ENCODE assay signal across 8 mouse cellular contexts in the genomic region with DNA sequence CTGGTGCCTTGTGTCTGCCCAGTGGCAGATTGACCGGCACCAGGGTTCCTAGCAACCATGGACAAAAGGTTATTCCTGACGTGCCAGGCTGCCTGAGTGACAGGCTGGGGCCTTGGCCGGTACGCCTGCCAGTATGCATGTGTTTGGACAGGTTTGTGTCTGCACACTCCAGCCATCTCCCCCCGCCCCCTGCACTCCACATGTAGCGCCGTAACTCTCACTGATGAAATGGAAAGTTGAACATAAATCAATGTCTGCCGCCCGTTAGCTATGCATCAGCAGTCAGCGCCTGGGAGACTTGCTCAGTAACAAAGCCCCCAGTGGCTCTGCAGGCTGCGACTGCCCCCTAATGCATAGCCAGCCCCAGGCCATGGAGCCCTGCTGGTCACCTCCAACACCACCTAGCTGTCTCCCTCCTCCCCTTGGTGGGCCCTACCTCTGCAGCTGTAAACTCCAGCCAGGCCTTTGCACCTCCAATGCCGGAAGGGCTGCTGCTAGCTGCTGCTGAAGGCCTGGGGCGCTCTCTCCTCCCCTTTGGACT. TPM values are rescaled to one million over a fixed set of nuclear protein-coding genes. Genes with fewer than 3 reads are reported as not detected.
DNase-seq lines count a peak whose midpoint lies in the region; ATAC-seq and TF ChIP-seq lines count a peak whose summit lies in the region.

No protein-coding gene starts in this region.

- no peaks in the 10 kb centered on the region for H3K27me3 ChIP-seq in embryonic facial prominence, embryonic 10.5 days (replicated peaks; ENCODE audit: low read depth, poor library complexity, severe bottlenecking)
- no peaks in the 10 kb centered on the region for H3K27me3 ChIP-seq in hindbrain, embryonic 13.5 days
- no peaks in the 10 kb centered on the region for H3K27me3 ChIP-seq in limb, embryonic 14.5 days (ENCODE audit: control insufficient read depth, insufficient read depth, low read length)

- peak overlapping the region; percentile 51; the same call in 1 of the 2 replicates for H3K9ac ChIP-seq in hindbrain, embryonic 13.5 days
- peak overlapping the region; percentile 17; the same call in 1 of the 2 replicates for H3K9ac ChIP-seq in limb, embryonic 14.5 days (ENCODE audit: low read depth, low read length, severe bottlenecking)

- ATAC-seq in hindbrain, embryonic 13.5 days (ENCODE audit: low FRiP score): peak; percentile 57
- ATAC-seq in limb, embryonic 14.5 days (ENCODE audit: low FRiP score, low read depth): peak; percentile 32
- no peak for ATAC-seq in frontal cortex, adult (ENCODE audit: low TSS enrichment)

- H3K4me3 ChIP-seq in gastrocnemius, adult 2 months: no peak overlapping the region
- H3K4me3 ChIP-seq in embryonic facial prominence, embryonic 10.5 days: no peak overlapping the region
- H3K4me3 ChIP-seq in hindbrain, embryonic 13.5 days: no peak overlapping the region
- H3K4me3 ChIP-seq in limb, embryonic 14.5 days (replicated peaks; ENCODE audit: low read length): no peak overlapping the region

- H3K4me1 ChIP-seq in embryonic facial prominence, embryonic 10.5 days: peaks cover 98% of the 10 kb centered on the region
- peaks cover 97% of the 10 kb centered on the region for H3K4me1 ChIP-seq in hindbrain, embryonic 13.5 days (replicated peaks)
- peaks cover 81% of the 10 kb centered on the region for H3K4me1 ChIP-seq in limb, embryonic 14.5 days (ENCODE audit: control insufficient read depth, insufficient read depth, low read length)

- no peak for TF ChIP-seq CTCF in gastrocnemius, adult 2 months (IDR thresholded peaks at IDR 0.05)

- no peak for TF ChIP-seq POLR2A in limb, embryonic 14.5 days (IDR thresholded peaks at IDR 0.05; ENCODE audit: borderline replicate concordance, extremely low read depth, insufficient read depth, insufficient read length)

- 62% methylated on average over 13 of the region's 13 CpGs for WGBS in embryonic facial prominence, embryonic 10.5 days
- 19% methylated on average over 13 of the region's 13 CpGs for WGBS in hindbrain, embryonic 13.5 days
- 17% methylated on average over 13 of the region's 13 CpGs for WGBS in limb, embryonic 14.5 days

- H3K9me3 ChIP-seq in embryonic facial prominence, embryonic 10.5 days: no peaks in the 10 kb centered on the region
- no peaks in the 10 kb centered on the region for H3K9me3 ChIP-seq in hindbrain, embryonic 13.5 days
- H3K9me3 ChIP-seq in limb, embryonic 14.5 days (ENCODE audit: control insufficient read depth, low read length): no peaks in the 10 kb centered on the region

- no peak for DNase-seq in gastrocnemius, adult 2 months
- no peak for DNase-seq in gastrocnemius, postnatal 10 days
- DNase-seq in embryonic facial prominence, embryonic 10.5 days (ENCODE audit: low spot score): peak; percentile 42
- DNase-seq in limb, embryonic 14.5 days (ENCODE audit: low spot score): peak; percentile 63
- no peak for DNase-seq in frontal cortex, postnatal 14 days (ENCODE audit: low spot score in 2 of 2)
- no peak for DNase-seq in ovary, postnatal 10 days (ENCODE audit: low spot score)

- peak overlapping the region; percentile 16; the same call in 1 of the 2 replicates for H3K4me2 ChIP-seq in hindbrain, embryonic 13.5 days
- peak overlapping the region; percentile 23; the same call in 1 of the 2 replicates for H3K4me2 ChIP-seq in limb, embryonic 14.5 days (replicated peaks; ENCODE audit: low read depth, low read length, severe bottlenecking)

- intact Hi-C loops in gastrocnemius, adult 2 months (cut with DNase I): loop anchor here (5.0 kb wide), 1 partner anchor 36 kb away; no protein-coding TSS in a partner anchor

- peak overlapping the region; percentile 46 for H3K27ac ChIP-seq in gastrocnemius, adult 2 months
- H3K27ac ChIP-seq in embryonic facial prominence, embryonic 10.5 days (replicated peaks): peak overlapping the region; percentile 63
- H3K27ac ChIP-seq in hindbrain, embryonic 13.5 days: peak overlapping the region; percentile 81
- peak overlapping the region; percentile 81 for H3K27ac ChIP-seq in limb, embryonic 14.5 days (replicated peaks; ENCODE audit: low read depth, low read length)

- H3K36me3 ChIP-seq in embryonic facial prominence, embryonic 10.5 days (replicated peaks): peaks cover 82% of the 10 kb centered on the region
- H3K36me3 ChIP-seq in hindbrain, embryonic 13.5 days: 0 out of 2 replicates have a peak, but pooled peaks cover 2% of the 10 kb centered on the region
- peaks cover 12% of the 10 kb centered on the region for H3K36me3 ChIP-seq in limb, embryonic 14.5 days (ENCODE audit: control insufficient read depth, insufficient read depth, low read length)

RNA-seq across cellular contexts. Expression of gene Mrpl37, which starts 50.6 kb away (rescaled TPM):
- 10 to 100 TPM; 80.8 to 97.5 TPM for total RNA-seq in gastrocnemius, adult 2 months (2021)
- total RNA-seq in gastrocnemius, postnatal 10 days (2021): 10 to 100 TPM; 70.9 to 80.3 TPM
- polyA plus RNA-seq in embryonic facial prominence, embryonic 10.5 days (2016; fragmentation: Nextera tagmentation; extraction: Ambion mirVana): 129 and 136 TPM in 2 replicates
- polyA plus RNA-seq in hindbrain, embryonic 13.5 days (2015; fragmentation: Nextera tagmentation; extraction: Ambion mirVana): 76.4 and 76.6 TPM in 2 replicates
- 105 and 114 TPM in 2 replicates for polyA plus RNA-seq in limb, embryonic 14.5 days (2012; rRNA removed)
- polyA plus RNA-seq in limb, embryonic 14.5 days (2014; fragmentation: Nextera tagmentation; extraction: Ambion mirVana): 102 and 104 TPM in 2 replicates

RNA-seq across cellular contexts. Expression of gene Cyb5rl, which starts 50.7 kb away (rescaled TPM):
- 10 to 100 TPM; 16.3 to 20.1 TPM for total RNA-seq in gastrocnemius, adult 2 months (2021)
- 10 to 100 TPM; 14.9 to 17.2 TPM for total RNA-seq in gastrocnemius, postnatal 10 days (2021)
- polyA plus RNA-seq in embryonic facial prominence, embryonic 10.5 days (2016; fragmentation: Nextera tagmentation; extraction: Ambion mirVana): 8.1 and 10.4 TPM in 2 replicates
- polyA plus RNA-seq in hindbrain, embryonic 13.5 days (2015; fragmentation: Nextera tagmentation; extraction: Ambion mirVana): 4.7 and 5.4 TPM in 2 replicates
- polyA plus RNA-seq in limb, embryonic 14.5 days (2012; rRNA removed): 8.5 and 10.0 TPM in 2 replicates
- 5.4 and 7.3 TPM in 2 replicates for polyA plus RNA-seq in limb, embryonic 14.5 days (2014; fragmentation: Nextera tagmentation; extraction: Ambion mirVana)

Comparison
In these comparisons a context has a peak if more than half of its experiments do, and no peak if none do; other contexts are left out.
1. DNase-seq: peak in embryonic facial prominence, embryonic 10.5 days (single experiment) and limb, embryonic 14.5 days (single experiment); none in gastrocnemius, adult 2 months (single experiment), gastrocnemius, postnatal 10 days (single experiment), frontal cortex, postnatal 14 days (0 of 2) and ovary, postnatal 10 days (single experiment).
2. Peak in every context shown above with its lines, with median percentiles within 50 percentile points of each other: H3K27ac ChIP-seq.